Mouse (Mus musculus) spleen, adult 2 months (tissue): ENCODE measurements around the gene Gm49388.

Experiments used
- CTCF ChIP-seq: fragments of 200-500 bp; IDR thresholded peaks from 2 replicates; pipeline ENCODE4 v1.5.1; 2011; ENCODE audit warnings: mild to moderate bottlenecking, inconsistent platforms; ENCODE audit not compliant: insufficient read depth, insufficient read length, insufficient replicate concordance; ENCODE audit errors: extremely low read depth
- POLR2A ChIP-seq: fragments of 200-500 bp; IDR thresholded peaks from 2 replicates; pipeline ENCODE4 v1.6.1; 2011; ENCODE audit warnings: low read depth, low read length, inconsistent platforms

GRCm38 (mm10) chr7:127761026-127761425, 24.4 kb upstream of the Gm49388 start:
- peak; percentile 80; the same call in 1 of the 2 replicates for TF ChIP-seq CTCF
- TF ChIP-seq POLR2A: no peak
